Mouse (Mus musculus): ENCODE results near the gene Prkca. TPM values are rescaled to one million over a fixed set of nuclear protein-coding genes. Genes with fewer than 3 reads are reported as not detected.

Gene Prkca
- polyA plus RNA-seq, 1 experiment from 2014 or later: 5.3 TPM

DNA sequence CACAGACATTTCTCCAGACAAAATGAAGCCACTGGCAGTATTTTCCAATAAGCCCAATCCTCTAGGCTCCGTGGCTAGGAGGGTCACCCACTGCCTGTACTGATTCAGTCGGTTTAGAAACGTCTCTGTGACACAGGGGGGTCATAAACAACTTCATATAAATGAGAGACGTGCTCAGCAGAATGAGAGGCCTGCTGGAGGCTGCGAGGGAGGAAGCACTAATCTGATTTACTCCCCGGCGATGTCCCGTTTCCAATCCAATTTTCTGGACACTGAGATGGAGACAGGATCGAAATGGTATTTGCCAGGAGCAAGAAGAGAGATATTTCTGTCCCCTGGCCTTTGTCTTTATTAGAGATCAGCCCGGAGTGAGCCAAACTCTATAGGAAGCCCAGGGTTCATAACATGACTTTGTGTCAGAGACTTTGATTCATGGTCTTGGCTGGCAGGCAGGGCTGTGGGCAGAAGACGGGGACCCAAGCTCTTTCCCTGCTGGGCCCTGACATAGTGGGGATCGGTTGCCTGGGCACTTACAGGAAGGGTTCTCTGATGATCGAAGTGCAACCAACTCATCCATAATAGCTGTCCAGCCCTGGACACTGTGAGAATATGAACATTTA is 120.0 kb downstream of the Prkca start:
- H3K27ac ChIP-seq (ENCODE audit: low read depth, low read length): no peak overlapping the region
- DNase-seq (ENCODE audit: low spot score) (no peak), ATAC-seq (no peak)
- H3K4me1 ChIP-seq (ENCODE audit: control insufficient read depth, insufficient read depth, low read length): peaks cover 28% of the 10 kb centered on the region
- H3K27me3 ChIP-seq (replicated peaks; ENCODE audit: control insufficient read depth, insufficient read depth, low read length): no peaks in the 10 kb centered on the region
- no peak overlapping the region for H3K4me2 ChIP-seq (ENCODE audit: low read length)
- no peaks in the 10 kb centered on the region for H3K9me3 ChIP-seq (replicated peaks; ENCODE audit: control insufficient read depth, low read length)
- no peaks in the 10 kb centered on the region for H3K36me3 ChIP-seq (ENCODE audit: control insufficient read depth, insufficient read depth, low read length)
- H3K9ac ChIP-seq (ENCODE audit: low read length): no peak overlapping the region
- 78% methylated on average over 13 of the region's 13 CpGs for WGBS
- H3K4me3 ChIP-seq (ENCODE audit: low read depth, low read length): no peak overlapping the region

DNA sequence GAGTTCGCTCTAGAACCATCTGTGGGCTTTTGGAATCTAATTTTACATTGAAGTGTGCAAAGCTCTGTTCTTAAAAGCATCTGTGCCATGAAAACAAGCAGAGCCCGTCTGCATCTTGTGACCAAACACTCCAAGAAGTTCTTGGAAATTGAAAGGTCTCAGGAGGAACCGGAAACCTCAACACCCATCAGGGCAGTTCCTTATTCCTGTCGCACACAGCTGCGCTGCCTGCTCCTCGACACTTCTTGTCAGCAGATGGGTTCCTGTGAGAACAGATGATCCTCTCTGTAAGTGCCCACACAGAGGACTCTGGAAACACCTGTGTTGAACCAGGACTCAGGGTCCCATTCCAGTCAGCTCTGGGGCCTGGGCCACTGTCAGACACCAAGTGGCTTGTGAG is 120.6 kb downstream of the Prkca start:
- H3K27me3 ChIP-seq (replicated peaks; ENCODE audit: control insufficient read depth, insufficient read depth, low read length): no peaks in the 10 kb centered on the region
- no peak overlapping the region for H3K4me2 ChIP-seq (ENCODE audit: low read length)
- ATAC-seq (no peak), DNase-seq (ENCODE audit: low spot score) (peak; percentile 45)
- WGBS: 82% methylated on average over 6 of the region's 6 CpGs
- H3K4me1 ChIP-seq (ENCODE audit: control insufficient read depth, insufficient read depth, low read length): peaks cover 28% of the 10 kb centered on the region
- no peak overlapping the region for H3K4me3 ChIP-seq (ENCODE audit: low read depth, low read length)
- H3K36me3 ChIP-seq (ENCODE audit: control insufficient read depth, insufficient read depth, low read length): no peaks in the 10 kb centered on the region
- no peak overlapping the region for H3K9ac ChIP-seq (ENCODE audit: low read length)
- H3K9me3 ChIP-seq (replicated peaks; ENCODE audit: control insufficient read depth, low read length): no peaks in the 10 kb centered on the region
- peak overlapping the region; percentile 69; the same call in 1 of the 2 replicates for H3K27ac ChIP-seq (ENCODE audit: low read depth, low read length)

- H3K4me1 ChIP-seq (ENCODE audit: control insufficient read depth, insufficient read depth, low read length): peaks cover 28% of the 10 kb centered on the region
- H3K9me3 ChIP-seq (replicated peaks; ENCODE audit: control insufficient read depth, low read length): no peaks in the 10 kb centered on the region
- H3K4me3 ChIP-seq (ENCODE audit: low read depth, low read length): no peak overlapping the region
- H3K36me3 ChIP-seq (ENCODE audit: control insufficient read depth, insufficient read depth, low read length): no peaks in the 10 kb centered on the region
- no peak overlapping the region for H3K4me2 ChIP-seq (ENCODE audit: low read length)
- peak overlapping the region; percentile 69; the same call in 1 of the 2 replicates for H3K27ac ChIP-seq (ENCODE audit: low read depth, low read length)
- ATAC-seq (peak; percentile 64), DNase-seq (ENCODE audit: low spot score) (peak; percentile 72)
- H3K9ac ChIP-seq (ENCODE audit: low read length): no peak overlapping the region
- H3K27me3 ChIP-seq (replicated peaks; ENCODE audit: control insufficient read depth, insufficient read depth, low read length): no peaks in the 10 kb centered on the region
- WGBS: 74% methylated on average over 8 of the region's 8 CpGs
Measured at GRCm38 (mm10) chr11:108222616-108223015, 121.1 kb downstream of the Prkca start.

GRCm38 (mm10) chr11:108222026-108222425 is 121.7 kb downstream of the Prkca start:
- 40% methylated on average over 3 of the region's 3 CpGs for WGBS
- Histone ChIP-seq H3K9ac (ENCODE audit: low read length) (no peak overlapping the region), H3K4me3 (ENCODE audit: low read depth, low read length) (no peak overlapping the region), H3K4me2 (ENCODE audit: low read length) (no peak overlapping the region), H3K9me3 (replicated peaks; ENCODE audit: control insufficient read depth, low read length) (no peaks in the 10 kb centered on the region), H3K27me3 (replicated peaks; ENCODE audit: control insufficient read depth, insufficient read depth, low read length) (no peaks in the 10 kb centered on the region), H3K4me1 (ENCODE audit: control insufficient read depth, insufficient read depth, low read length) (peaks cover 28% of the 10 kb centered on the region), H3K27ac (ENCODE audit: low read depth, low read length) (peak overlapping the region; percentile 75), H3K36me3 (ENCODE audit: control insufficient read depth, insufficient read depth, low read length) (no peaks in the 10 kb centered on the region)
- ATAC-seq (peak; percentile 62), DNase-seq (ENCODE audit: low spot score) (peak; percentile 73)

DNA sequence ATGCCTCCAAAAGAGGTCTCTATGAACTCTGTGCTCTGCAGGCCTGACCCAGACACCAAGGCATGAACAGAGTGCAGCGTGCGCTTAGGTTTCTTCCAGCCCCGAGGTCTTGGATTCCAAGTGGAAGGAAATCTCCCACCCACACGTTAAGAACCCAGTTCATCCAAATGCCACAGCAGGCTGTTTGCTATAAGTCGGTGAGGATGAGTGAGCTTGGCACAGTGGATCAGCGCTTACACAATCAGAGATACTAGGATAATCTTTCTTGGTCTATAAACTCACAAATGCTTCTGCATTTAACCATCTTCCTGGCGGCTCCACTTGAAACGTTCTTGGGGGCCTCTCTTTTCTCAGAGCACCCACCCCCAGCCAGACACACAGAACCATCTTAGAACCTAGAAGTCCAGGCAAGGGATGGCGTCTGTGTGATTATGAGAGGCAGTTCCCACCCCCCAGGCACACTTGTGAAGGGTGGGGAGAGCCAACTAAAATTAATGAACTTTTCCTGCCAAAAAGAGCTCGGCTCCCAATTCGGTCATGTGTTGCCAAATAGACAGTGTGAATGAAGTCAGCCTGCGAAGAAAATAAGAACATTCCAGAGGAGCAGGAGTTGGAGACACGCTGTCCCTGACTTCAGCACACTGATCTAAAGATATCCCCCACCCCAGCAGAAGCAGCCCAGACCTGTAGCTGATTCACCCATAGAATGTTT is 122.4 kb downstream of the Prkca start:
- ATAC-seq (peak; percentile 73), DNase-seq (ENCODE audit: low spot score) (peak; percentile 93)
- H3K4me3 ChIP-seq (ENCODE audit: low read depth, low read length): no peak overlapping the region
- 49% methylated on average over 13 of the region's 13 CpGs for WGBS
- no peaks in the 10 kb centered on the region for H3K27me3 ChIP-seq (replicated peaks; ENCODE audit: control insufficient read depth, insufficient read depth, low read length)
- no peaks in the 10 kb centered on the region for H3K9me3 ChIP-seq (replicated peaks; ENCODE audit: control insufficient read depth, low read length)
- H3K36me3 ChIP-seq (ENCODE audit: control insufficient read depth, insufficient read depth, low read length): no peaks in the 10 kb centered on the region
- peak overlapping the region; percentile 75 for H3K27ac ChIP-seq (ENCODE audit: low read depth, low read length)
- H3K4me2 ChIP-seq (ENCODE audit: low read length): no peak overlapping the region
- no peak overlapping the region for H3K9ac ChIP-seq (ENCODE audit: low read length)
- H3K4me1 ChIP-seq (ENCODE audit: control insufficient read depth, insufficient read depth, low read length): peaks cover 26% of the 10 kb centered on the region

GRCm38 (mm10) chr11:108220605-108221004 is 123.1 kb downstream of the Prkca start:
- H3K27ac ChIP-seq (ENCODE audit: low read depth, low read length): peak overlapping the region; percentile 48; the same call in 1 of the 2 replicates
- peaks cover 29% of the 10 kb centered on the region for H3K4me1 ChIP-seq (ENCODE audit: control insufficient read depth, insufficient read depth, low read length)

GRCm38 (mm10) chr11:108217043-108217442 is 126.7 kb downstream of the Prkca start:
- 83% methylated on average over 8 of the region's 8 CpGs for WGBS

More at GRCm38 (mm10) chr11:108220605-108221004, 123.1 kb downstream of the Prkca start:
- 81% methylated on average over 5 of the region's 5 CpGs for WGBS
- Histone ChIP-seq H3K9ac (ENCODE audit: low read length) (no peak overlapping the region), H3K4me2 (ENCODE audit: low read length) (no peak overlapping the region), H3K27me3 (replicated peaks; ENCODE audit: control insufficient read depth, insufficient read depth, low read length) (no peaks in the 10 kb centered on the region), H3K4me3 (ENCODE audit: low read depth, low read length) (no peak overlapping the region), H3K9me3 (replicated peaks; ENCODE audit: control insufficient read depth, low read length) (no peaks in the 10 kb centered on the region), H3K36me3 (ENCODE audit: control insufficient read depth, insufficient read depth, low read length) (no peaks in the 10 kb centered on the region)
- DNase-seq (ENCODE audit: low spot score): no peak
- no peak for ATAC-seq

GRCm38 (mm10) chr11:108216064-108216463 is 127.7 kb downstream of the Prkca start:
- Histone ChIP-seq H3K4me1 (ENCODE audit: control insufficient read depth, insufficient read depth, low read length) (peaks cover 11% of the 10 kb centered on the region), H3K4me3 (ENCODE audit: low read depth, low read length) (no peak overlapping the region), H3K36me3 (ENCODE audit: control insufficient read depth, insufficient read depth, low read length) (no peaks in the 10 kb centered on the region), H3K27ac (ENCODE audit: low read depth, low read length) (no peak overlapping the region; the same call in 1 of the 2 replicates), H3K27me3 (replicated peaks; ENCODE audit: control insufficient read depth, insufficient read depth, low read length) (no peaks in the 10 kb centered on the region), H3K9me3 (replicated peaks; ENCODE audit: control insufficient read depth, low read length) (no peaks in the 10 kb centered on the region), H3K4me2 (ENCODE audit: low read length) (no peak overlapping the region), H3K9ac (ENCODE audit: low read length) (no peak overlapping the region)
- 88% methylated on average over 7 of the region's 7 CpGs for WGBS
- no peak for DNase-seq (ENCODE audit: low spot score)
- ATAC-seq: 0 out of 2 replicates have a peak, but pooled peaks have one; percentile 4

More at GRCm38 (mm10) chr11:108217043-108217442, 126.7 kb downstream of the Prkca start:
- DNase-seq (ENCODE audit: low spot score): no peak
- Histone ChIP-seq H3K27ac (ENCODE audit: low read depth, low read length) (no peak overlapping the region), H3K4me1 (ENCODE audit: control insufficient read depth, insufficient read depth, low read length) (peaks cover 17% of the 10 kb centered on the region), H3K4me2 (ENCODE audit: low read length) (no peak overlapping the region), H3K36me3 (ENCODE audit: control insufficient read depth, insufficient read depth, low read length) (no peaks in the 10 kb centered on the region), H3K27me3 (replicated peaks; ENCODE audit: control insufficient read depth, insufficient read depth, low read length) (no peaks in the 10 kb centered on the region), H3K4me3 (ENCODE audit: low read depth, low read length) (no peak overlapping the region), H3K9me3 (replicated peaks; ENCODE audit: control insufficient read depth, low read length) (no peaks in the 10 kb centered on the region), H3K9ac (ENCODE audit: low read length) (no peak overlapping the region)
- ATAC-seq: no peak

DNA sequence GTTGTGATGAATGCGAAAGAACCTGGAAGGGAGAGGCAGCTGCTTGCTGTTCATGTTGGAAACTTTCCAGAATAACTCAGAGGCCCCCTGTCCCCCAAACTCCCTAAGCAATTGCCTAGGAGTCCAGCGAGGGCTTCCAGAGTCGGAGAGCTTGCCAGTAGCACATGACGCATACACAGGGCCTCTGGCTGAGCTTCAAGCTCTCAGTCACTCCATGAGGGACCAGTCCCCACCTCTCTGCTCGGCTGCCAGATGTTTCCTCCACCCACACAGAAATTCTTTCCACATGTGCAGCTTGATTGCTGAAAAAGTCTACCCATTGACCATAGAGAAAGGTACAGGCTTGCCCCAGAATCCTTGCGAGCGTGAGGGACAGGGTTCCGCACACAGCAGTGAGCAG is 128.3 kb downstream of the Prkca start:
- H3K4me3 ChIP-seq (ENCODE audit: low read depth, low read length): no peak overlapping the region
- no peaks in the 10 kb centered on the region for H3K9me3 ChIP-seq (replicated peaks; ENCODE audit: control insufficient read depth, low read length)
- H3K36me3 ChIP-seq (ENCODE audit: control insufficient read depth, insufficient read depth, low read length): no peaks in the 10 kb centered on the region
- 53% methylated on average over 8 of the region's 8 CpGs for WGBS
- no peaks in the 10 kb centered on the region for H3K27me3 ChIP-seq (replicated peaks; ENCODE audit: control insufficient read depth, insufficient read depth, low read length)
- H3K4me2 ChIP-seq (ENCODE audit: low read length): no peak overlapping the region
- H3K4me1 ChIP-seq (ENCODE audit: control insufficient read depth, insufficient read depth, low read length): peaks cover 7% of the 10 kb centered on the region
- no peak overlapping the region for H3K27ac ChIP-seq (ENCODE audit: low read depth, low read length)
- no peak overlapping the region for H3K9ac ChIP-seq (ENCODE audit: low read length)
- DNase-seq (ENCODE audit: low spot score): peak; percentile 74
- peak; percentile 78 for ATAC-seq
